Mouse (Mus musculus) brain, adult 2 months (tissue): ENCODE measurements at regions not wholly inside any gene's neighbourhood (a gene's known extent, or its start where the extent isn't known, plus 50 kb on each side); places are given as distances from the start of the nearest gene placed in this dataset.

ENCODE experiments used
- DNase-seq: peaks from one replicate; pipeline ENCODE4 v3.0.0; 2011; ENCODE audit warnings: low read depth, low spot score

- DNase-seq = peak; percentile 17
These were observed 177.8 kb downstream of the Insig2 start for GRCm38 (mm10) chr1:121154616-121155015.

- DNase-seq = no peak
These were observed 163.7 kb downstream of the Insig2 start for GRCm38 (mm10) chr1:121168651-121169050.

GRCm38 (mm10) chr1:121176541-121176940 lies 155.8 kb downstream of the Insig2 start:
- no peak for DNase-seq

- no peak for DNase-seq
These were observed 155.1 kb downstream of the Insig2 start for GRCm38 (mm10) chr1:121177136-121177907.

GRCm38 (mm10) chr1:121177908-121178311 lies 154.5 kb downstream of the Insig2 start:
- no peak for DNase-seq

GRCm38 (mm10) chr1:121178611-121179245 lies 153.7 kb downstream of the Insig2 start:
- DNase-seq = no peak

- peak; percentile 91 for DNase-seq
These were observed 151.9 kb downstream of the Insig2 start for GRCm38 (mm10) chr1:121180273-121181030.

GRCm38 (mm10) chr1:121188895-121189294 lies 143.5 kb downstream of the Insig2 start:
- no peak for DNase-seq

GRCm38 (mm10) chr1:121194800-121195199 lies 137.6 kb downstream of the Insig2 start:
- DNase-seq = peak; percentile 38

GRCm38 (mm10) chr1:121215843-121216242 lies 116.5 kb downstream of the Insig2 start:
- peak; percentile 40 for DNase-seq

GRCm38 (mm10) chr1:121224250-121224649 lies 108.1 kb downstream of the Insig2 start:
- no peak for DNase-seq

GRCm38 (mm10) chr1:121226466-121227232 lies 105.7 kb downstream of the Insig2 start:
- DNase-seq = no peak

- DNase-seq = no peak
These were observed 105.2 kb downstream of the Insig2 start for GRCm38 (mm10) chr1:121227233-121227594.

- DNase-seq = no peak
These were observed 88.8 kb downstream of the Insig2 start for GRCm38 (mm10) chr1:121243576-121243975.

GRCm38 (mm10) chr1:121247556-121247955 lies 84.8 kb downstream of the Insig2 start:
- peak; percentile 59 for DNase-seq

GRCm38 (mm10) chr1:121249081-121249480 lies 83.3 kb downstream of the Insig2 start:
- DNase-seq = peak; percentile 10

- no peak for DNase-seq
These were observed 81.7 kb downstream of the Insig2 start for GRCm38 (mm10) chr1:121250686-121251085.

GRCm38 (mm10) chr1:121252056-121252455 lies 80.3 kb downstream of the Insig2 start:
- DNase-seq = no peak

GRCm38 (mm10) chr1:121254196-121254595 lies 78.2 kb downstream of the Insig2 start:
- no peak for DNase-seq
